Mouse (Mus musculus): ENCODE results near the gene Cox7a2. TPM values are rescaled to one million over a fixed set of nuclear protein-coding genes. Genes with fewer than 3 reads are reported as not detected.

Gene Cox7a2
- polyA plus RNA-seq, 2 experiments = 399 to 630 TPM

DNA sequence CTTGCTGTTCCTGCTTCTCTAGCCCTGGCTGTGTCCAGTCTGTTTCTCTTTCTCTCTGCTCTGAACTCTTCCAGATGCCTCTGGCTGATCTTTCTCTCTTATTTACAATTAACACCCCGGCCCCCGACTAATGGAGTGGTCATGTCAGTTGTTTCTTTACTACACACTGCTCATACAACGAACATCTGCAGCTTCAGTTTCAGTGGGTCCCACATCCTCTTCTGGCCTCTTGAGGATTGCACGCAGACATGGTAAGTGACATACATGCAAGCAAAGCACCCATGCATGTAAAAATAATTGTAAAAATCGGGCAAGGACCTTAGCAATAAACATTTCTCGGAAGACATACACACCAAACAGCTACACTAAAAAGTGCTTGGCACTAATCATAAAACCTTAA is 24.1 kb downstream of the Cox7a2 start:
- 79% methylated on average over 6 of the region's 6 CpGs for WGBS
- no peaks in the 10 kb centered on the region for H3K4me1 ChIP-seq (ENCODE audit: control insufficient read depth, insufficient read depth, low read length)
- DNase-seq (ENCODE audit: low spot score) (no peak), ATAC-seq (ENCODE audit: low FRiP score, low read depth) (no peak)
- no peaks in the 10 kb centered on the region for H3K27me3 ChIP-seq (ENCODE audit: control insufficient read depth, insufficient read depth, low read length)
- H3K27ac ChIP-seq (replicated peaks; ENCODE audit: low read depth, low read length) = no peak overlapping the region
- TF ChIP-seq POLR2A (IDR thresholded peaks at IDR 0.05; ENCODE audit: borderline replicate concordance, extremely low read depth, insufficient read depth, insufficient read length) = no peak
- no peaks in the 10 kb centered on the region for H3K36me3 ChIP-seq (ENCODE audit: control insufficient read depth, insufficient read depth, low read length)
- H3K4me3 ChIP-seq (replicated peaks; ENCODE audit: low read length) = no peak overlapping the region
- no peak overlapping the region for H3K4me2 ChIP-seq (replicated peaks; ENCODE audit: low read depth, low read length, severe bottlenecking)
- H3K9ac ChIP-seq (ENCODE audit: low read depth, low read length, severe bottlenecking) = no peak overlapping the region
- H3K9me3 ChIP-seq (ENCODE audit: control insufficient read depth, low read length) = no peaks in the 10 kb centered on the region

DNA sequence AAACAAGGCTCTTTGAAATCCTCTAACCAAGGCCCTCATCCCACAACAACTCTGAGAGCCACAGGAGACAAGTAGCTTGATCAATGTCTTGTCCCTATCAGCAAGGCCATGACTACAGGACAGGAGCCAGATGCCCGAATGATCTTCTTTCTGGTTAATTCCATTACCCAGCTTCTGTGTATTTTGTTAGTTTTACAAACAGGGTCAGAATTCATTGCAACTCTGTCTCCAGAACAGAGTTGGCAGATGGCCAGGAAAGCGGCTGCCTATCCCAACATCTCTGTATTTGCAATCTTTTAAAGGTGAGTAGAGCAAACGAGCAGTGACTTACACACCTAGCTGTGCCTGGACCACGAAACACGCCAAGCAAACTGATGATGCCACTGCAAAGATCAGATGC is 29.4 kb downstream of the Cox7a2 start:
- WGBS = 68% methylated on average over 5 of the region's 5 CpGs
- DNase-seq (ENCODE audit: low spot score) = no peak

DNA sequence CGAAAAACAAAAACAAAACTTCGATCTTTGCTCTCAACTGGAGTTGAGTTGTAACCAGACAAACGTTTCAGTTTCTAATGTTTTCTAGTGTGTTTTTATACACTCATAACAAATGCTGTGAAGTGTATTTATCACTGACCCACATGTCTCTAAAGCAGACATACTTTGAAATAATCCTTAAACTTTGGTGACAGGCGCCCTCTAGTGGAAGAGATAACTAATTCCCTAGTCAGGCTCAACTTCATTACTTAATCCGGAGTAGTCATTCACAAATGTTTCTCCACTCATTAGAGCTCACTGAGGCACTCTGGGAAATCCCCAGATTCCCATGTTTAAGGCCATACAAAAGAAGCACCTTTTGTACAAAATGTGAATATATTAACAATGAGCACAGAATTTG is 36.6 kb downstream of the Cox7a2 start:
- Histone ChIP-seq H3K27ac (replicated peaks; ENCODE audit: low read depth, low read length) (no peak overlapping the region), H3K9me3 (ENCODE audit: control insufficient read depth, low read length) (no peaks in the 10 kb centered on the region), H3K4me1 (ENCODE audit: control insufficient read depth, insufficient read depth, low read length) (peaks cover 13% of the 10 kb centered on the region), H3K9ac (ENCODE audit: low read depth, low read length, severe bottlenecking) (no peak overlapping the region), H3K27me3 (ENCODE audit: control insufficient read depth, insufficient read depth, low read length) (no peaks in the 10 kb centered on the region), H3K4me2 (replicated peaks; ENCODE audit: low read depth, low read length, severe bottlenecking) (no peak overlapping the region), H3K36me3 (ENCODE audit: control insufficient read depth, insufficient read depth, low read length) (no peaks in the 10 kb centered on the region), H3K4me3 (replicated peaks; ENCODE audit: low read length) (no peak overlapping the region)
- DNase-seq (ENCODE audit: low spot score) (peak; percentile 69), ATAC-seq (ENCODE audit: low FRiP score, low read depth) (no peak)
- TF ChIP-seq POLR2A (IDR thresholded peaks at IDR 0.05; ENCODE audit: borderline replicate concordance, extremely low read depth, insufficient read depth, insufficient read length) = no peak
- 33% methylated on average over 5 of the region's 5 CpGs for whole genome bisulfite sequencing

More for the DNA sequence above, 29.4 kb downstream of the Cox7a2 start:
- no peak for TF ChIP-seq POLR2A (IDR thresholded peaks at IDR 0.05; ENCODE audit: borderline replicate concordance, extremely low read depth, insufficient read depth, insufficient read length)
- H3K36me3 ChIP-seq (ENCODE audit: control insufficient read depth, insufficient read depth, low read length) = no peaks in the 10 kb centered on the region
- no peak overlapping the region for H3K9ac ChIP-seq (ENCODE audit: low read depth, low read length, severe bottlenecking)
- ATAC-seq (ENCODE audit: low FRiP score, low read depth) = no peak
- H3K27me3 ChIP-seq (ENCODE audit: control insufficient read depth, insufficient read depth, low read length) = no peaks in the 10 kb centered on the region
- H3K4me3 ChIP-seq (replicated peaks; ENCODE audit: low read length) = no peak overlapping the region
- no peak overlapping the region for H3K4me2 ChIP-seq (replicated peaks; ENCODE audit: low read depth, low read length, severe bottlenecking)
- H3K27ac ChIP-seq (replicated peaks; ENCODE audit: low read depth, low read length) = no peak overlapping the region
- H3K9me3 ChIP-seq (ENCODE audit: control insufficient read depth, low read length) = no peaks in the 10 kb centered on the region
- H3K4me1 ChIP-seq (ENCODE audit: control insufficient read depth, insufficient read depth, low read length) = no peaks in the 10 kb centered on the region

DNA sequence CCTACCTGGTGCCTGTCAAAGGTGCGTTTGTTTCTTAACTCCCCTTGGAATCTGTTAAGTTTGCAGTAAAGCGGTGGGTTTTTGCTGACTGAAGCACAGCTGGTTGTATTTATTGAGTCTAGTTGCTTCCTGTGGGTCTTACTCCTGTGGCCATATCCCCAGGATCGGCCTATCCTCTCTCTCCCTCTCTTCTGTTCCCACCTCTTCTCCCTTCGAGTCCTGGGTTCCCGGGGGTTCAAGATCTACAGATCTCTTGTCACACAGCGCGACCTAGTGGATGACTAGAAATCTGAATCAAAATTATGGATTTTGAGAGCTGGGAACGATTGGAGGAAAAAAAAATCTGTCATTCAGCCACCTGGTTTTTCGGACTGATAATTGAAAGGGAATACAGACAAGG is 38.6 kb downstream of the Cox7a2 start:
- Histone ChIP-seq H3K4me3 (replicated peaks; ENCODE audit: low read length) (0 out of 2 replicates have a peak overlapping the region, but pooled peaks have one; percentile 4), H3K36me3 (ENCODE audit: control insufficient read depth, insufficient read depth, low read length) (no peaks in the 10 kb centered on the region), H3K9me3 (ENCODE audit: control insufficient read depth, low read length) (no peaks in the 10 kb centered on the region), H3K27ac (replicated peaks; ENCODE audit: low read depth, low read length) (no peak overlapping the region), H3K27me3 (ENCODE audit: control insufficient read depth, insufficient read depth, low read length) (no peaks in the 10 kb centered on the region), H3K9ac (ENCODE audit: low read depth, low read length, severe bottlenecking) (no peak overlapping the region), H3K4me1 (ENCODE audit: control insufficient read depth, insufficient read depth, low read length) (peaks cover 15% of the 10 kb centered on the region), H3K4me2 (replicated peaks; ENCODE audit: low read depth, low read length, severe bottlenecking) (peak overlapping the region; percentile 76)
- peak; percentile 90 for DNase-seq (ENCODE audit: low spot score)
- no peak; the same call in 1 of the 2 replicates for ATAC-seq (ENCODE audit: low FRiP score, low read depth)
- TF ChIP-seq POLR2A (IDR thresholded peaks at IDR 0.05; ENCODE audit: borderline replicate concordance, extremely low read depth, insufficient read depth, insufficient read length) = no peak
- WGBS = 5% methylated on average over 9 of the region's 9 CpGs

DNA sequence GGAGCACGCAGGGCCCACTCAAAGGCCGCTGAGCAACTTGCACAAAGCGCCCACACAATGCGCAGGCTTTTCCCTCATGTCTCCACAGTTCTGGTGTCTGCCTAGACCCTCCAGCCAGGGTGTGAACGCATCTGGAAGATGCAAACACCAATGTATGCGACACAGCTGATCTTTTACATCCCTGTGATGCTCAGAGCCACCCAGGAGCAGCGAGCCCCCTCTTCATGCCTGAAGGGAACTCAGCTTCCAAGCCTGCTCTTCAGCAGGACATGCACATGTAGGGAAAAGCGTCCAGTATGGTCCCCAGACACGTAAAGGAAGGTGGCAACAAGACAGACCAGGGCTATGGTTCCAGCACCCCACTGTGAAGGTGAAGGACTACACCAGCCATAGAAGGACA is 39.5 kb downstream of the Cox7a2 start:
- peaks cover 21% of the 10 kb centered on the region for H3K4me1 ChIP-seq (ENCODE audit: control insufficient read depth, insufficient read depth, low read length)
- peak overlapping the region; percentile 76 for H3K4me2 ChIP-seq (replicated peaks; ENCODE audit: low read depth, low read length, severe bottlenecking)
- H3K36me3 ChIP-seq (ENCODE audit: control insufficient read depth, insufficient read depth, low read length) = no peaks in the 10 kb centered on the region
- no peaks in the 10 kb centered on the region for H3K9me3 ChIP-seq (ENCODE audit: control insufficient read depth, low read length)
- 31% methylated on average over 9 of the region's 9 CpGs for WGBS
- peak overlapping the region; percentile 85; the same call in 1 of the 2 replicates for H3K9ac ChIP-seq (ENCODE audit: low read depth, low read length, severe bottlenecking)
- TF ChIP-seq POLR2A (IDR thresholded peaks at IDR 0.05; ENCODE audit: borderline replicate concordance, extremely low read depth, insufficient read depth, insufficient read length) = no peak
- H3K4me3 ChIP-seq (replicated peaks; ENCODE audit: low read length) = peak overlapping the region; percentile 70
- ATAC-seq (ENCODE audit: low FRiP score, low read depth) (no peak), DNase-seq (ENCODE audit: low spot score) (no peak)
- H3K27me3 ChIP-seq (ENCODE audit: control insufficient read depth, insufficient read depth, low read length) = no peaks in the 10 kb centered on the region
- H3K27ac ChIP-seq (replicated peaks; ENCODE audit: low read depth, low read length) = peak overlapping the region; percentile 96

DNA sequence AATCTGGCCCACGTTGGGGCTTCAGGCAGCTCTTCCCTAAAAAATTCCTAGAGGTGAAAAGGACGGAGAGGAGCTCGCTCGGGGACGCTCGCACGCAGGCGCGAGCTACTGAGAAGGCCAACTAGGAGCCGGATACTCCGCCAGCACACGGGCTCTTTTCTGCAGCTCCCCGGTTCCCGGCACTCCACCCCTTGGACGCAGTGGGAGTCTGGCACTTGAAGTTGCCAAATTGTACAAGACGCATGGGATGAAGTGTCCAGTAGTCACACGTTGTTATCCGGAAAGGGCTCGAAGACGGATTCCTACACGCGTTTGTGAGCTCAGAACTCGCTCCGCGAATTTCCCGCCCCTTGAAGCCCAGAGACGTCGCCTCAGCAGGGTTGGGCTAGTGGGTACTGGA is 40.2 kb downstream of the Cox7a2 start:
- DNase-seq (ENCODE audit: low spot score) (peak; percentile 61), ATAC-seq (ENCODE audit: low FRiP score, low read depth) (no peak)
- 2% methylated on average over 28 of the region's 28 CpGs for WGBS
- no peaks in the 10 kb centered on the region for H3K27me3 ChIP-seq (ENCODE audit: control insufficient read depth, insufficient read depth, low read length)
- no peak for TF ChIP-seq POLR2A (IDR thresholded peaks at IDR 0.05; ENCODE audit: borderline replicate concordance, extremely low read depth, insufficient read depth, insufficient read length)
- H3K9me3 ChIP-seq (ENCODE audit: control insufficient read depth, low read length) = no peaks in the 10 kb centered on the region
- peak overlapping the region; percentile 70 for H3K4me3 ChIP-seq (replicated peaks; ENCODE audit: low read length)
- peak overlapping the region; percentile 96 for H3K27ac ChIP-seq (replicated peaks; ENCODE audit: low read depth, low read length)
- H3K9ac ChIP-seq (ENCODE audit: low read depth, low read length, severe bottlenecking) = peak overlapping the region; percentile 85
- H3K4me1 ChIP-seq (ENCODE audit: control insufficient read depth, insufficient read depth, low read length) = peaks cover 28% of the 10 kb centered on the region
- no peaks in the 10 kb centered on the region for H3K36me3 ChIP-seq (ENCODE audit: control insufficient read depth, insufficient read depth, low read length)
- H3K4me2 ChIP-seq (replicated peaks; ENCODE audit: low read depth, low read length, severe bottlenecking) = peak overlapping the region; percentile 76
